16 mouse cellular contexts compared by ENCODE assay signal in genomic region chrX:83686547-83686946, GRCm38 (mm10).
DNase-seq lines count a peak whose midpoint lies in the region; TF ChIP-seq lines count a peak whose summit lies in the region.
"Had no signal": no experiment of that assay in that cellular context is flagged by ENCODE, and none has a peak within 500 bp of the region (broad histone marks: within the 10 kb centered on the region; RNA-seq: fewer than 3 reads in every experiment).

No protein-coding gene starts in this region.

- no peak overlapping the region for H3K4me3 ChIP-seq in left cerebral cortex, adult 2 months
- H3K4me3 ChIP-seq: embryonic facial prominence, embryonic 12.5 days; heart, embryonic 12.5 days; hindbrain, embryonic 15.5 days had no signal

- TF ChIP-seq CTCF in left cerebral cortex, adult 2 months (IDR thresholded peaks at IDR 0.05), result no peak

- no peak overlapping the region; the same call in 1 of the 2 replicates for H3K27ac ChIP-seq in left cerebral cortex, adult 2 months
- H3K27ac ChIP-seq: embryonic facial prominence, embryonic 12.5 days; hindbrain, embryonic 15.5 days had no signal

- DNase-seq in left cerebral cortex, adult 18-20 months (ENCODE audit: low spot score in 2 of 2), result peak; percentile 7 to 33
- DNase-seq in left cerebral cortex, postnatal 10 days (ENCODE audit: extremely low spot score in 1 of 2, low spot score in 2 of 2), result no peak
- DNase-seq in frontal cortex, adult 2 months (ENCODE audit: extremely low spot score in 1 of 2, low spot score in 1 of 2), result peak; percentile 50 to 58
- DNase-seq in left cerebral cortex, adult 2 months (ENCODE audit: extremely low spot score in 1 of 2, low spot score in 2 of 2), result peak; percentile 7 to 13
- DNase-seq in naive thymus-derived CD4-positive, alpha-beta T cell, adult 2 months (ENCODE audit: low read depth), result peak; percentile 0
- DNase-seq in heart, postnatal 14 days, result no peak
- no peak for DNase-seq in gastrocnemius, postnatal 25 days
- DNase-seq: adrenal gland, adult 8-10 months; cerebellum, adult 11-12 months; cerebellum, adult 9-10 months; cerebellum, postnatal 25 days; gastrocnemius, postnatal 10 days; heart, postnatal 36 days had no signal

- intact Hi-C loops in left cerebral cortex, postnatal 10 days (cut with DNase I), result no loop called here
- intact Hi-C loops in left cerebral cortex, adult 2 months (cut with DNase I), result no loop called here
- intact Hi-C loops in heart, postnatal 14 days (cut with DNase I), result no loop called here

Comparison
In these comparisons a context has a peak if more than half of its experiments do, and no peak if none do; other contexts are left out.
1. DNase-seq: peak in left cerebral cortex, adult 18-20 months (2 of 2), frontal cortex, adult 2 months (2 of 2), left cerebral cortex, adult 2 months (2 of 2) and naive thymus-derived CD4-positive, alpha-beta T cell, adult 2 months (single experiment); none in left cerebral cortex, postnatal 10 days (0 of 2), heart, postnatal 14 days (0 of 2) and gastrocnemius, postnatal 25 days (single experiment).